Mouse (Mus musculus): ENCODE measurements around the gene Stk32b.

DNA sequence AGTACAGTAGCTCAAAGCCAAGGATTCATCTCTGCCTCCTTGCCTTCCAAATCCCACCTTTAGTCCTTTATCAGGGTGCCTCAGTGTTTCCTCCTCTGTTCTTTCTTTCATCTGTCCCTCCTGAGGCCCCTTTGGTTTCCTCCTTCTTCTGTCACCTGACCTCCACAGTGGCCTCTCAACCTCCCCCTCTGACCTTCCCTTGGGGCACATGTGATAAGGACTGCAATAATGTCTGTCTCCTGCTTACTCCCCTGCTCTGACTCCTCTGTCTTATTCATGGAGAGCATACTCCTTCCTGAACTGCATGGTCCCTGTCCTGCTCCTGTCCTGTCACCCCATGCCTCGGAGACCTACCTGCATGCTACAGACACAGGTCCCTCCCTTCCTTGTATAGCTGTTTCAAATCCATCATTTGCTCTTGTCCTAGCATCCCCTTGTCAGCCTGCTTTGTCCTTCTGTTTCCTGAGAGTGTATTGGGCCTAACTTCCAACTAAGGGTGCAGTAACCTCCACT, 66.8 kb downstream of the Stk32b start:
- TF ChIP-seq POLR2A (IDR thresholded peaks at IDR 0.05; ENCODE audit: low read depth, low read length): no peak
- no peak for TF ChIP-seq CTCF (IDR thresholded peaks at IDR 0.05; ENCODE audit: borderline replicate concordance, insufficient read depth, low read length)
